8 mouse cellular contexts compared by ENCODE assay signal in the genomic region with DNA sequence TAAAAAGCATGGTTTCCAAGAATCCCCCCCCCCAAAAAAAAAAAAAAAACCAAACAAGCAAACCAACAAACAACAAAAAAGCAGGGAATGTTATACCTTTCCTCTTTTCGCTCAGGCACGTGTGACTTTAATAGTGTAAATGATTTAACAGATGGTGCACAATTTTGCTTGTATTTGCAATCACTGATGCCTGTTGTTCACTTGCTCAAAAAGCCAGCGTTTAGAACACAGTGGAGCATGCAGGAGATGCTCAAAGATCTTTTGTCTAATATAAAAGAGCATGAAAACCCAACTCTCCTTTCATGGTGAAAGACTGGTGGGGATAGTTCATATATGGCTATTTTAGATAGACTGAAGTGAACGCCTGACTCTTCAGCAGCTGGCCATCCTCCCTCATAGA. TPM values are rescaled to one million over a fixed set of nuclear protein-coding genes. Genes with fewer than 3 reads are reported as not detected.
DNase-seq lines count a peak whose midpoint lies in the region; ATAC-seq and TF ChIP-seq lines count a peak whose summit lies in the region.

No protein-coding gene starts in this region.

- peak overlapping the region; percentile 96; the same call in 1 of the 2 replicates for H3K27ac ChIP-seq in layer of hippocampus, adult 2 months
- no peak overlapping the region; the same call in 1 of the 2 replicates for H3K27ac ChIP-seq in embryonic facial prominence, embryonic 10.5 days (replicated peaks)
- H3K27ac ChIP-seq in hindbrain, embryonic 10.5 days = peak overlapping the region; percentile 98
- peak overlapping the region; percentile 99 for H3K27ac ChIP-seq in midbrain, embryonic 13.5 days

- no peak for DNase-seq in layer of hippocampus, adult 2 months (ENCODE audit: low spot score in 2 of 2)
- no peak for DNase-seq in layer of hippocampus, postnatal 10 days (ENCODE audit: low spot score in 2 of 2)
- DNase-seq in embryonic facial prominence, embryonic 10.5 days (ENCODE audit: low spot score) = no peak
- no peak for DNase-seq in hindbrain, embryonic 10.5 days (ENCODE audit: low spot score)
- DNase-seq in frontal cortex, postnatal 36 days (ENCODE audit: low spot score in 2 of 2) = no peak
- DNase-seq in left cerebral cortex, adult 11 months (ENCODE audit: low spot score) = no peak
- DNase-seq in left cerebral cortex, postnatal 14 days (ENCODE audit: low spot score in 2 of 2) = no peak

- peaks cover 26% of the 10 kb centered on the region for H3K4me1 ChIP-seq in embryonic facial prominence, embryonic 10.5 days
- peaks cover 68% of the 10 kb centered on the region for H3K4me1 ChIP-seq in hindbrain, embryonic 10.5 days (replicated peaks)
- H3K4me1 ChIP-seq in midbrain, embryonic 13.5 days (replicated peaks) = peaks cover 53% of the 10 kb centered on the region

- H3K27me3 ChIP-seq in embryonic facial prominence, embryonic 10.5 days (replicated peaks; ENCODE audit: low read depth, poor library complexity, severe bottlenecking) = peaks cover 41% of the 10 kb centered on the region
- no peaks in the 10 kb centered on the region for H3K27me3 ChIP-seq in hindbrain, embryonic 10.5 days (ENCODE audit: insufficient read depth, poor library complexity, severe bottlenecking)
- no peaks in the 10 kb centered on the region for H3K27me3 ChIP-seq in midbrain, embryonic 13.5 days

- no peaks in the 10 kb centered on the region for H3K9me3 ChIP-seq in embryonic facial prominence, embryonic 10.5 days
- no peaks in the 10 kb centered on the region for H3K9me3 ChIP-seq in hindbrain, embryonic 10.5 days
- no peaks in the 10 kb centered on the region for H3K9me3 ChIP-seq in midbrain, embryonic 13.5 days

- peak overlapping the region; percentile 90 for H3K4me3 ChIP-seq in layer of hippocampus, adult 2 months
- peak overlapping the region; percentile 88; the same call in 1 of the 2 replicates for H3K4me3 ChIP-seq in embryonic facial prominence, embryonic 10.5 days
- peak overlapping the region; percentile 97 for H3K4me3 ChIP-seq in hindbrain, embryonic 10.5 days
- peak overlapping the region; percentile 98 for H3K4me3 ChIP-seq in midbrain, embryonic 13.5 days (replicated peaks)

- H3K36me3 ChIP-seq in embryonic facial prominence, embryonic 10.5 days (replicated peaks) = no peaks in the 10 kb centered on the region
- H3K36me3 ChIP-seq in hindbrain, embryonic 10.5 days = no peaks in the 10 kb centered on the region
- H3K36me3 ChIP-seq in midbrain, embryonic 13.5 days = no peaks in the 10 kb centered on the region

- 55% methylated on average over 4 of the region's 4 CpGs for WGBS in embryonic facial prominence, embryonic 10.5 days
- WGBS in hindbrain, embryonic 10.5 days = 41% methylated on average over 4 of the region's 4 CpGs
- 37% methylated on average over 4 of the region's 4 CpGs for WGBS in midbrain, embryonic 13.5 days

- ATAC-seq in midbrain, embryonic 13.5 days = no peak

- peak overlapping the region; percentile 63 for H3K4me2 ChIP-seq in midbrain, embryonic 13.5 days (replicated peaks)

- intact Hi-C loops in left cerebral cortex, postnatal 14 days (cut with DNase I) = loop anchor here (5.0 kb wide), 1 partner anchor 87 kb away; no protein-coding TSS in a partner anchor

- TF ChIP-seq CTCF in layer of hippocampus, adult 2 months (conservative IDR thresholded peaks at IDR 0.05) = no peak

- 0 out of 2 replicates have a peak overlapping the region, but pooled peaks have one; percentile 99 for H3K9ac ChIP-seq in midbrain, embryonic 13.5 days (replicated peaks)

RNA-seq across cellular contexts. Expression of gene Slain1, which starts 0.7 kb away (rescaled TPM):
- 10 to 100 TPM; 49.9 to 53.7 TPM for total RNA-seq in layer of hippocampus, adult 2 months (2021)
- total RNA-seq in layer of hippocampus, postnatal 10 days (2021) = 10 to 100 TPM; 59.7 to 65.2 TPM
- 3.9 and 4.1 TPM in 2 replicates for polyA plus RNA-seq in embryonic facial prominence, embryonic 10.5 days (2016; fragmentation: Nextera tagmentation; extraction: Ambion mirVana)
- 8.2 and 13.3 TPM in 2 replicates for polyA plus RNA-seq in hindbrain, embryonic 10.5 days (2016; fragmentation: Nextera tagmentation; extraction: Ambion mirVana)
- 11.1 and 17.3 TPM in 2 replicates for polyA plus RNA-seq in midbrain, embryonic 13.5 days (2015; fragmentation: Nextera tagmentation; extraction: Ambion mirVana)
- 10 to 100 TPM; 49.9 to 51.7 TPM for total RNA-seq in left cerebral cortex, postnatal 14 days (2021)
